Mouse (Mus musculus): ENCODE results near the gene Slc5a1.
A peak's percentile ranks its signal among the peaks of the same experiment; 100 is the strongest.

The Slc5a1 gene

GRCm38 (mm10) chr5:33193567-33193966 is 89.5 kb downstream of the Slc5a1 start:
- DNase-seq (ENCODE audit: low spot score in 2 of 2), result no peak

GRCm38 (mm10) chr5:33195246-33195852 is 91.3 kb downstream of the Slc5a1 start:
- no peak for DNase-seq (ENCODE audit: low spot score in 2 of 2)

GRCm38 (mm10) chr5:33200071-33200470 is 96.1 kb downstream of the Slc5a1 start:
- no peak for DNase-seq (ENCODE audit: low spot score in 2 of 2)

- DNase-seq (ENCODE audit: low spot score in 2 of 2), result no peak
Measured at GRCm38 (mm10) chr5:33201697-33202096, 97.7 kb downstream of the Slc5a1 start.

- no peak for DNase-seq (ENCODE audit: low spot score in 2 of 2)
Measured at GRCm38 (mm10) chr5:33202516-33203170, 98.6 kb downstream of the Slc5a1 start.

- no peak for DNase-seq (ENCODE audit: low spot score in 2 of 2)
Measured at GRCm38 (mm10) chr5:33203171-33203565, 99.1 kb downstream of the Slc5a1 start.

- DNase-seq (ENCODE audit: low spot score in 2 of 2), result peak; percentile 43 to 58
Measured at GRCm38 (mm10) chr5:33203691-33204242, 99.7 kb downstream of the Slc5a1 start.

- DNase-seq (ENCODE audit: low spot score in 2 of 2), result no peak
Measured at GRCm38 (mm10) chr5:33204284-33204683, 100.3 kb downstream of the Slc5a1 start.

GRCm38 (mm10) chr5:33206328-33206727 is 102.3 kb downstream of the Slc5a1 start:
- DNase-seq (ENCODE audit: low spot score in 2 of 2), result no peak

GRCm38 (mm10) chr5:33207136-33207535 is 103.1 kb downstream of the Slc5a1 start:
- DNase-seq (ENCODE audit: low spot score in 2 of 2), result no peak

- no peak for DNase-seq (ENCODE audit: low spot score in 2 of 2)
Measured at GRCm38 (mm10) chr5:33208533-33209245, 104.7 kb downstream of the Slc5a1 start.

- no peak for DNase-seq (ENCODE audit: low spot score in 2 of 2)
Measured at GRCm38 (mm10) chr5:33210515-33210914, 106.5 kb downstream of the Slc5a1 start.

- no peak for DNase-seq (ENCODE audit: low spot score in 2 of 2)
Measured at GRCm38 (mm10) chr5:33211254-33211653, 107.2 kb downstream of the Slc5a1 start.
